Mouse (Mus musculus) liver, embryonic 16.5 days (tissue): ENCODE data around the gene Med16. TPM values are rescaled to one million over a fixed set of nuclear protein-coding genes. Genes with fewer than 3 reads are reported as not detected.
A peak's percentile ranks its signal among the peaks of the same experiment; 100 is the strongest.

ENCODE experiments used
- ATAC-seq: fragments of 200-750 bp; cut with Nextera tagmentation; 2 replicates; pipeline ENCODE4 v1.8.0; 2017; ENCODE audit warnings: low read depth, mild to moderate bottlenecking, moderate number of reproducible peaks, moderate library complexity
- H3K27ac ChIP-seq: fragments of 300-500 bp; sonication (generic); 2 replicates; pipeline ENCODE4 v1.5.1; 2014; ENCODE audit warnings: mild to moderate bottlenecking, low read length
- H3K27me3 ChIP-seq: fragments of 300-500 bp; sonication (generic); 2 replicates; pipeline ENCODE4 v1.6.1; 2014; ENCODE audit warnings: low read depth, low read length, mixed read lengths; ENCODE audit not compliant: control insufficient read depth, insufficient read depth
- H3K36me3 ChIP-seq: fragments of 300-500 bp; sonication (generic); 2 replicates; pipeline ENCODE4 v1.6.1; 2014; ENCODE audit warnings: mild to moderate bottlenecking; ENCODE audit not compliant: control insufficient read depth, insufficient read depth
- H3K4me1 ChIP-seq: fragments of 300-500 bp; sonication (generic); 2 replicates; pipeline ENCODE4 v1.6.1; 2014; ENCODE audit warnings: low read depth, low read length, mixed read lengths; ENCODE audit not compliant: control insufficient read depth
- H3K4me2 ChIP-seq: fragments of 300-500 bp; sonication (generic); 2 replicates; pipeline ENCODE4 v1.6.1; 2014; ENCODE audit warnings: low read depth, low read length, mixed read lengths
- H3K4me3 ChIP-seq: fragments of 300-500 bp; sonication (generic); 2 replicates; pipeline ENCODE4 v1.5.1; 2014; ENCODE audit warnings: low read depth, mild to moderate bottlenecking, low read length
- H3K9ac ChIP-seq: fragments of 300-500 bp; sonication (generic); 2 replicates; pipeline ENCODE4 v1.6.1; 2014; ENCODE audit warnings: low read depth, low read length
- H3K9me3 ChIP-seq: fragments of 300-500 bp; sonication (generic); replicated peaks from 2 replicates; pipeline ENCODE4 v1.6.1; 2016; ENCODE audit warnings: low read length; ENCODE audit not compliant: control insufficient read depth
- WGBS: fragments of 180-500 bp; shearing (Covaris S2); extraction: QIAGEN DNeasy Blood & Tissue Kit; methylation state at CpG from one replicate; pipeline ENCODE4 v1.1.7; 2014; ENCODE audit not compliant: insufficient replicate concordance; 5-methylcytosine and 5-hydroxymethylcytosine counted together
- polyA plus RNA-seq: library from polyadenylated mRNA; unstranded; fragments of >200 nt; fragmentation: Nextera tagmentation; extraction: Ambion mirVana; gene quantifications from 2 replicates; pipeline ENCODE4 v1.2.1, GENCODE M21; 2015

The Med16 gene
- polyA plus RNA-seq, 1 experiment from 2014 or later: 15.3 TPM

GRCm38 (mm10) chr10:79920958-79921535 lies 12.3 kb upstream of the Med16 start, which contains the start of gene R3hdm4:
Gene R3hdm4, minus strand, starts transcription at chr10:79921208.
- Histone ChIP-seq H3K4me3 (peak within 1 kb of the TSS; percentile 21; the same call in 1 of the 2 replicates), H3K36me3 (no peaks in the 10 kb centered on the region), H3K9me3 (no peaks in the 10 kb centered on the region), H3K27me3 (peaks cover 62% of the 10 kb centered on the region), H3K9ac (no peak within 1 kb of the TSS), H3K4me1 (peaks cover 47% of the 10 kb centered on the region), H3K4me2 (peak within 1 kb of the TSS; percentile 33), H3K27ac (no peak within 1 kb of the TSS)
- WGBS: 9% methylated on average over 41 of the region's 41 CpGs
- no peak for ATAC-seq

- H3K36me3 ChIP-seq: no peaks in the 10 kb centered on the region
- 26% methylated on average over 26 of the region's 26 CpGs for WGBS
- no peak overlapping the region for H3K4me2 ChIP-seq
- H3K27ac ChIP-seq: no peak overlapping the region
- H3K4me1 ChIP-seq: peaks cover 47% of the 10 kb centered on the region
- no peak overlapping the region for H3K9ac ChIP-seq
- peaks cover 62% of the 10 kb centered on the region for H3K27me3 ChIP-seq
- H3K9me3 ChIP-seq: no peaks in the 10 kb centered on the region
- H3K4me3 ChIP-seq: no peak overlapping the region
- no peak for ATAC-seq
These were observed 11.6 kb upstream of the Med16 start for GRCm38 (mm10) chr10:79920056-79920890.

- no peak overlapping the region for H3K4me3 ChIP-seq
- H3K27ac ChIP-seq: no peak overlapping the region
- H3K27me3 ChIP-seq: peaks cover 62% of the 10 kb centered on the region
- H3K4me2 ChIP-seq: 0 out of 2 replicates have a peak overlapping the region, but pooled peaks have one; percentile 30
- H3K9ac ChIP-seq: no peak overlapping the region
- peaks cover 57% of the 10 kb centered on the region for H3K4me1 ChIP-seq
- no peak for ATAC-seq
- no peaks in the 10 kb centered on the region for H3K36me3 ChIP-seq
- WGBS: 13% methylated on average over 21 of the region's 21 CpGs
- no peaks in the 10 kb centered on the region for H3K9me3 ChIP-seq
These were observed 10.6 kb upstream of the Med16 start for GRCm38 (mm10) chr10:79919251-79919849.

- Histone ChIP-seq H3K27me3 (peaks cover 61% of the 10 kb centered on the region), H3K9me3 (no peaks in the 10 kb centered on the region)
These were observed 9.7 kb upstream of the Med16 start for GRCm38 (mm10) chr10:79918231-79919078.

GRCm38 (mm10) chr10:79917532-79918100 lies 8.9 kb upstream of the Med16 start:
- peak overlapping the region; percentile 95 for H3K4me2 ChIP-seq
- peak overlapping the region; percentile 79; the same call in 1 of the 2 replicates for H3K4me3 ChIP-seq
- H3K9ac ChIP-seq: peak overlapping the region; percentile 89
- no peak overlapping the region for H3K27ac ChIP-seq
- H3K27me3 ChIP-seq: peaks cover 54% of the 10 kb centered on the region
- no peaks in the 10 kb centered on the region for H3K9me3 ChIP-seq
- H3K4me1 ChIP-seq: peaks cover 68% of the 10 kb centered on the region
- ATAC-seq: no peak
- no peaks in the 10 kb centered on the region for H3K36me3 ChIP-seq
- WGBS: 64% methylated on average over 5 of the region's 5 CpGs

More at GRCm38 (mm10) chr10:79918231-79919078, 9.7 kb upstream of the Med16 start:
- no peak for ATAC-seq
- no peak overlapping the region for H3K27ac ChIP-seq
- H3K4me3 ChIP-seq: no peak overlapping the region
- peak overlapping the region; percentile 17; the same call in 1 of the 2 replicates for H3K4me2 ChIP-seq
- H3K36me3 ChIP-seq: no peaks in the 10 kb centered on the region
- WGBS: 13% methylated on average over 35 of the region's 35 CpGs
- H3K4me1 ChIP-seq: peaks cover 65% of the 10 kb centered on the region
- no peak overlapping the region; the same call in 1 of the 2 replicates for H3K9ac ChIP-seq

- H3K36me3 ChIP-seq: no peaks in the 10 kb centered on the region
- H3K4me2 ChIP-seq: peak within 1 kb of the TSS; percentile 95
- ATAC-seq: peak; percentile 80
- H3K27me3 ChIP-seq: peaks cover 48% of the 10 kb centered on the region
- peaks cover 71% of the 10 kb centered on the region for H3K4me1 ChIP-seq
- H3K4me3 ChIP-seq: peak within 1 kb of the TSS; percentile 79
- peak within 1 kb of the TSS; percentile 88 for H3K27ac ChIP-seq
- WGBS: 3% methylated on average over 42 of the region's 42 CpGs
- no peaks in the 10 kb centered on the region for H3K9me3 ChIP-seq
- H3K9ac ChIP-seq: peak within 1 kb of the TSS; percentile 89
These were observed 8.2 kb upstream of the Med16 start, which contains the start of gene Kiss1r for GRCm38 (mm10) chr10:79916808-79917531. Gene Kiss1r, plus strand, starts transcription at chr10:79916971.

- Histone ChIP-seq H3K4me2 (peak overlapping the region; percentile 95), H3K36me3 (peaks cover 2% of the 10 kb centered on the region; the same call in 1 of the 2 replicates), H3K27me3 (peaks cover 39% of the 10 kb centered on the region), H3K4me1 (peaks cover 64% of the 10 kb centered on the region), H3K9ac (peak overlapping the region; percentile 89), H3K9me3 (no peaks in the 10 kb centered on the region), H3K4me3 (peak overlapping the region; percentile 79), H3K27ac (peak overlapping the region; percentile 88)
- 11% methylated on average over 8 of the region's 8 CpGs for WGBS
- no peak for ATAC-seq
These were observed 7.4 kb upstream of the Med16 start for GRCm38 (mm10) chr10:79916081-79916480.
